Mouse (Mus musculus): ENCODE measurements around the gene Vdr. TPM values are rescaled to one million over a fixed set of nuclear protein-coding genes. Genes with fewer than 3 reads are reported as not detected.

The Vdr gene
- polyA plus RNA-seq, 1 experiment, result 151 TPM

DNA sequence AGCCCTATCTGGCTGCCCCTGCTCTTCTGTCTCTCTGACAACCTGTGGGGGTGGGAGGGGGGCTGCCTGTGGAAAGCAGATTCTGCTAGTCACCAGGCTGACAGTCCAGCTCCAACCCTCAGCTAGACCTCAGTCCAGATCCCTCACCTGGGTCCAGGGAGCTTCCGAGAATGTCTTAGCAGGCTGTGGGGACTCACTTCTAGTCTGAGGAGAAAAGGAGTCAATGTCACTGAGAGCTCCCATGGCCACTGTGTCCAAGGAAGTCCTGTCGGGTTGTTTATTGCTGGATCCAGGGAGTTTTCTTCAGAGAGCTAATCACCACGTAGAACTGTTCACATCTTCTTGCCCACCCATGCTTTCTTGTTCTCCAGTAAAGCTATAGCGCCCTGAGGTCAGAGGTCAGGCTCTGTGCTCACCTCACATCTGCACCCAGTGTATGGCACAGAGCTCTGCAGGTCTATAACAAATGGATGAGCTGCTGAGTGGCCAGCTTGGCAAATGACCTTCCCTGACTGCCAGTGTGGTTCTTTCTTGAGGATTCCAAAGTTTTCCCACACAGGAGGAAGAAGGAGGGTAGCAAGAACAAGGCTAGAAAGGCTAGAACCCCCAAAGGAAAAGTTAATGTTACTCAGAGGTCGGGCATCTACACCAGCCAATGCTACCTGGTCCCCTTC is 83.7 kb downstream of the Vdr start:
- TF ChIP-seq POLR2A (IDR thresholded peaks at IDR 0.05; ENCODE audit: low read depth, low read length), result no peak
- TF ChIP-seq CTCF (IDR thresholded peaks at IDR 0.05; ENCODE audit: extremely low read depth, insufficient read length, insufficient replicate concordance, low read depth, low read length), result no peak
- Histone ChIP-seq H3K4me1 (ENCODE audit: control insufficient read depth, insufficient read depth, insufficient read length, low read length) (peaks cover 29% of the 10 kb centered on the region), H3K4me3 (ENCODE audit: low read depth, low read length) (no peak overlapping the region), H3K27me3 (ENCODE audit: control insufficient read depth, insufficient read depth, low read length) (no peaks in the 10 kb centered on the region), H3K36me3 (ENCODE audit: control insufficient read depth, insufficient read depth, low read length) (no peaks in the 10 kb centered on the region), H3K27ac (ENCODE audit: insufficient read depth, low read depth, low read length) (no peak overlapping the region)
- 87% methylated on average over 5 of the region's 5 CpGs for WGBS

DNA sequence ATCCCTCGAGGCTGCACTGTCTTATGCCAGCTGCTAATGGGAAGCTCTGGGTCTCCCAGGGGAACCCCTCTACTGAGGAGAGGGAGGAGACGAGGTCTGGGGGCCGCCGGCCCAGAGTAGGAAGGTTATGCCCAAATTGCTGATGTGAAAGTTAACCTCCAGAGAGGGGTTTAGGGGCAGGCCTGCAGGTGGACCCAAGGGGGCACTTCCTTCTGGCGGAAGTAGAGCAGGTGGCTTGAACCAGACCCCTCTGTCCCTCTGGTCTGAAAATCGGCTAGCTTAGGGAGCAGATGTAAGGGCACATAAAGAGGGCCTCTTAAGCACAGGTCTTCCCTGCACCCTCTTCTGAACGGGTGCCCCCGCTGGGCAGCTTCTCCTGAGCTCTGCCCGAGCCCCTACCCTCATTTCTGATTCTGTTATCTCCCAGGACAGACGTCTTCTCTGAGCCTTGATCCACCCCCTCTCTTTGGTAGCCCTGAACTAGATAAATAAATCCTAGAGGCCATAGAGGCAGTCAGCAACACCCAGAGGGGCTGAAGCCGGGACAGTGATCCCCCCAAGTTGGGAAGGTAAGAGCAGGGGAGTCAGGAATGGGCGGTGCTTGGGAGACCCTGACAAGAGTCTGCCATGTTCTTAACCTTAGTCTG is 84.4 kb downstream of the Vdr start:
- Histone ChIP-seq H3K4me1 (ENCODE audit: control insufficient read depth, insufficient read depth, insufficient read length, low read length) (peaks cover 31% of the 10 kb centered on the region), H3K27me3 (ENCODE audit: control insufficient read depth, insufficient read depth, low read length) (no peaks in the 10 kb centered on the region), H3K27ac (ENCODE audit: insufficient read depth, low read depth, low read length) (peak overlapping the region; percentile 71), H3K4me3 (ENCODE audit: low read depth, low read length) (peak overlapping the region; percentile 57; the same call in 1 of the 2 replicates), H3K36me3 (ENCODE audit: control insufficient read depth, insufficient read depth, low read length) (no peaks in the 10 kb centered on the region)
- TF ChIP-seq CTCF (IDR thresholded peaks at IDR 0.05; ENCODE audit: extremely low read depth, insufficient read length, insufficient replicate concordance, low read depth, low read length) (no peak), POLR2A (IDR thresholded peaks at IDR 0.05; ENCODE audit: low read depth, low read length) (no peak)
- WGBS, result 74% methylated on average over 12 of the region's 12 CpGs

DNA sequence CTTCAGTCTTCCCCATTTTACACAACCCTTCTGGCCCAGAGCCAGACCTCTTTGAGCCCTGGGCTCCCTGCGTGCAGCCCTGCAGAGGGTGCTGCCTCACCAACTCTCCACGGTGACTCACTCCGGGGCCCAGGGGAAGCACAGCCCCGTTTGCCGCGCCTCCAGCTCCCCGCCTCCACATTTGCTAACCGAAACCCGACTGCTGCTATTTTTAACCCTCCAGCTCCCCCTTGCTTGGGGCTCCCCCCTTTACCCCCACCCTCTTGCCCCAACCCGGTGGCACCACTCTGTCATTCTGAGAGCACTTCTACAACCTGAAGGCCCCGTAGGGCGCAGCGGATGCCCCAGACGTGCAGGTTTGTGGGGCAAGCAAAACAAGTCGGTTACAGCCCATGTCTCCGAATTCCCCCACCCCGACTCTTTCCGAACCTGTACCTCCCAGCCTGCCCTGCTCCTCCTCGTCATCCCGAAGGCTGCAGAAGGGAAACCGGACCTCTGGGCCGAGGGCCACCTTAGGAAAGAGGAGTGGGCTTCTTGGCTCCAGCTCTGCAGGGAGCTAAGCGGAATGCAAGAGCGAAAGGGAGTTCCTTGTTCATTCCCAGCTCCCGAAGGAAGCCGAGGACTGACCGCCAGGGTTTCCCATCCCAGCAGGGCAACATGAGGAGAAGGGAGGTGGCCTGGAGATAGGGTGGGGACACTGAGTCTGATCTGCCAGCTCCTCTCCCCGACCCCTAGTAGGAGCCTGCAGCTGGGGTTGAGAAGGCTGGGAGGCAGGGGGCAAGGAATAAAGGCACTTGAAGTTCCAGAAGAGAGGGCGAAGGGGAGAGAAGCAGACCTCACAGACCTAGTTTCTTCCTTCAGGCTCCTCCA is 85.1 kb downstream of the Vdr start:
- WGBS, result 3% methylated on average over 29 of the region's 29 CpGs
- Histone ChIP-seq H3K27me3 (ENCODE audit: control insufficient read depth, insufficient read depth, low read length) (no peaks in the 10 kb centered on the region), H3K27ac (ENCODE audit: insufficient read depth, low read depth, low read length) (peak overlapping the region; percentile 71), H3K4me1 (ENCODE audit: control insufficient read depth, insufficient read depth, insufficient read length, low read length) (peaks cover 34% of the 10 kb centered on the region), H3K4me3 (ENCODE audit: low read depth, low read length) (peak overlapping the region; percentile 57), H3K36me3 (ENCODE audit: control insufficient read depth, insufficient read depth, low read length) (no peaks in the 10 kb centered on the region)
- TF ChIP-seq POLR2A (IDR thresholded peaks at IDR 0.05; ENCODE audit: low read depth, low read length) (0 out of 2 replicates have a peak, but pooled peaks have one; percentile 18), CTCF (IDR thresholded peaks at IDR 0.05; ENCODE audit: extremely low read depth, insufficient read length, insufficient replicate concordance, low read depth, low read length) (peak; percentile 53; the same call in 1 of the 2 replicates)

DNA sequence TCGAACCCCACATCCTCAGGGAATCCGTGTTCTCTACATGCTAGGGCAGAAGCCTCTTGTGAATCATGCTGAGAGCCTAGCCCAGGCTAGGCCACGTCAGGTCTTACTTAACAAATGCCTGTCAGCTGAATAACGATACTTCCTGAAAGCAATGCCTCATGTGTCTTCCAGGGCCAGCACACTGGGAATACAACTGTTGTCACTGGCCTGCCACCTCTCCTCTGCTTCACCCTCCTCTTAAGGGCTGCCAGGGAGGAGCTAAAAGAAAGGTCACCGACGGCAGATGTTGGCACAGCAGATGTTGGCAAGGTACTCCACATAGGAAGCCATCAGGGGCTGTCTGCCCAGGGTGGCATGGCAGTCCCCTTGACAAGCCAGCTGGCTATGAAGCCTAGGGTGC is 86.4 kb downstream of the Vdr start:
- no peak for TF ChIP-seq CTCF (IDR thresholded peaks at IDR 0.05; ENCODE audit: extremely low read depth, insufficient read length, insufficient replicate concordance, low read depth, low read length)
- Histone ChIP-seq H3K36me3 (ENCODE audit: control insufficient read depth, insufficient read depth, low read length) (no peaks in the 10 kb centered on the region), H3K27ac (ENCODE audit: insufficient read depth, low read depth, low read length) (0 out of 2 replicates have a peak overlapping the region, but pooled peaks have one; percentile 0), H3K4me1 (ENCODE audit: control insufficient read depth, insufficient read depth, insufficient read length, low read length) (peaks cover 34% of the 10 kb centered on the region), H3K27me3 (ENCODE audit: control insufficient read depth, insufficient read depth, low read length) (no peaks in the 10 kb centered on the region), H3K4me3 (ENCODE audit: low read depth, low read length) (no peak overlapping the region)
- 72% methylated on average over 6 of the region's 6 CpGs for WGBS

DNA sequence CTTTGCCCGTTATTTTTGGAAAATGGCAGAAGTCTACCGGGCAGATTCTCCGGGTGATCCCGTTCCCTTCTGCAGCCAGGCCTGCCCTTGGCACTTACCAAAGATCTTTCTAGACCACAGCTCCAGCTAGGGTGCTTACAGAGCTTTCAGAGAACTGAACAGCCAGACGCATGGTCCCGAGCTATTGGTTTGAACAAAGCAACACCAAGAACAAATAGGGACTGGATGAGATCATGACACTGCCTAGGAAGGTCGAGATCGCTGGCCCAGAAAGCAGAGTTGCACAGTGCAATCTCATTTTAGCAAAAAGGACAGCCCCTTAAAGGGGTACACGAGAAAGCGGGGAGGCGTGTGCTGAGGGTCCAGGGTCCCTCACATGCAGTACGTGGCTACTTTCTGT is 87.0 kb downstream of the Vdr start:
- Histone ChIP-seq H3K27ac (ENCODE audit: insufficient read depth, low read depth, low read length) (no peak overlapping the region), H3K27me3 (ENCODE audit: control insufficient read depth, insufficient read depth, low read length) (no peaks in the 10 kb centered on the region), H3K4me3 (ENCODE audit: low read depth, low read length) (no peak overlapping the region), H3K36me3 (ENCODE audit: control insufficient read depth, insufficient read depth, low read length) (no peaks in the 10 kb centered on the region), H3K4me1 (ENCODE audit: control insufficient read depth, insufficient read depth, insufficient read length, low read length) (peaks cover 34% of the 10 kb centered on the region)
- 82% methylated on average over 12 of the region's 12 CpGs for WGBS
- TF ChIP-seq CTCF (IDR thresholded peaks at IDR 0.05; ENCODE audit: extremely low read depth, insufficient read length, insufficient replicate concordance, low read depth, low read length), result no peak
- TF ChIP-seq POLR2A (IDR thresholded peaks at IDR 0.05; ENCODE audit: low read depth, low read length), result no peak

DNA sequence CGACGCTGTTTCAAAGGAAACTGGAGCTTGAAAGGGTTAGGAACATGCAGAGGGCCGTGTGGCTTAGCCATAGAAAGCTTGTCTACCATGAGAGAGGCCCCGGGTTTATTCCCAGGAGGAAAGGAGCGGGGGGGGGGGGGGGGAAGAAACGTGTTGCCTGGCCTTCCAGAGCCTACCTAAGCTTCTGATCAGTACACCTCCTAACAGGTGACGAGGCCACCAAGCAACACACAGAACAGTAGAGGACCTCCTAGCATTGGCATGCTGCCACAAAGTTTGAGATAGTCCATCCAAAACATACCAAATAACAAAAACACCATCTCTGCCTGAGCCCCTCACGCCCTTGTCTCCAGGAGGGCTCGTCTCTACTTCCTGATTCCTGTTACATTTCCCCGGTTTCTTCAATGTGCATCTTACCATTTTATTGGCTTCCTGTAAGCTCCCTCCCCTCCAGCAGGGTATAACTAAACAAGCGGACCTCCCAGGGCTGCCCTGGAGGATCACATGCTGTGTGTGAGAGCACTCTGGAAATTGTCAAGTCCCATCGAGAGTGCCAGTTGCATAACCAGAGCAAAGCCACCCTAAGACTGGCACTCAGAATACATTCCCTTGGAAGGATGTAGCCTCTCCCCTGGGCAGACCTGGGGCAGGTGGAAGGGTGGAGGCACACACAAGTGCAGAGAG is 87.7 kb downstream of the Vdr start:
- TF ChIP-seq CTCF (IDR thresholded peaks at IDR 0.05; ENCODE audit: extremely low read depth, insufficient read length, insufficient replicate concordance, low read depth, low read length), result no peak
- no peak for TF ChIP-seq POLR2A (IDR thresholded peaks at IDR 0.05; ENCODE audit: low read depth, low read length)
- no peaks in the 10 kb centered on the region for H3K36me3 ChIP-seq (ENCODE audit: control insufficient read depth, insufficient read depth, low read length)
- H3K27ac ChIP-seq (ENCODE audit: insufficient read depth, low read depth, low read length), result peak overlapping the region; percentile 7; the same call in 1 of the 2 replicates
- H3K4me3 ChIP-seq (ENCODE audit: low read depth, low read length), result no peak overlapping the region
- H3K4me1 ChIP-seq (ENCODE audit: control insufficient read depth, insufficient read depth, insufficient read length, low read length), result peaks cover 31% of the 10 kb centered on the region
- no peaks in the 10 kb centered on the region for H3K27me3 ChIP-seq (ENCODE audit: control insufficient read depth, insufficient read depth, low read length)
- WGBS, result 52% methylated on average over 12 of the region's 12 CpGs
